Mouse (Mus musculus) lung, adult 2 months (tissue): Measurements from ENCODE around the gene Isl1. TPM values are rescaled to one million over a fixed set of nuclear protein-coding genes. Genes with fewer than 3 reads are reported as not detected.

Experiments used
- DNase-seq: peaks from one replicate; pipeline ENCODE4 v3.0.0; 2022
- H3K4me1 ChIP-seq: fragments of 200-500 bp; 2 replicates; pipeline ENCODE4 v1.6.1; 2011; ENCODE audit warnings: low read length; ENCODE audit not compliant: control insufficient read depth, insufficient read depth
- H3K4me3 ChIP-seq: fragments of 200-500 bp; replicated peaks from 2 replicates; pipeline ENCODE3; 2011; ENCODE audit warnings: low read depth, mild to moderate bottlenecking, control low read depth, low read length; ENCODE audit errors: extremely low read depth
- CTCF ChIP-seq: fragments of 200-500 bp; IDR thresholded peaks from 2 replicates; pipeline ENCODE4 v1.5.1; 2011; ENCODE audit warnings: mild to moderate bottlenecking, low read length, control low read depth; ENCODE audit not compliant: insufficient read depth
- POLR2A ChIP-seq: fragments of 200-500 bp; IDR thresholded peaks from 2 replicates; pipeline ENCODE4 v1.6.1; 2011; ENCODE audit warnings: low read depth, mild to moderate bottlenecking, control low read depth, low read length, borderline replicate concordance; ENCODE audit errors: extremely low read depth
- WGBS: fragments of 180-500 bp; shearing (Covaris S2); methylation state at CpG from one replicate; pipeline ENCODE4 v1.1.7; 2018; 5-methylcytosine and 5-hydroxymethylcytosine counted together
- polyA plus RNA-seq: library from polyadenylated mRNA; depleted of rRNA; stranded (reverse); fragments of >200 nt; gene quantifications from 2 replicates; pipeline ENCODE4 v1.2.3, GENCODE M21; 2012

Isl1 gene
- polyA plus RNA-seq, 1 experiment, result 1.2 TPM

- no peak for DNase-seq
- TF ChIP-seq CTCF, result no peak
- TF ChIP-seq POLR2A, result no peak
- Histone ChIP-seq H3K4me3 (no peak overlapping the region), H3K4me1 (no peaks in the 10 kb centered on the region)
- WGBS, result 40% methylated on average over 6 of the region's 6 CpGs
These were observed 2.9 kb downstream of the Isl1 start for GRCm38 (mm10) chr13:116306591-116306990.

- TF ChIP-seq POLR2A, result no peak
- TF ChIP-seq CTCF, result no peak
- no peaks in the 10 kb centered on the region for H3K4me1 ChIP-seq
- WGBS, result 63% methylated on average over 2 of the region's 2 CpGs
- no peak for DNase-seq
- no peak overlapping the region for H3K4me3 ChIP-seq
These were observed 3.8 kb downstream of the Isl1 start for GRCm38 (mm10) chr13:116305721-116306120.

GRCm38 (mm10) chr13:116304713-116305470, 4.6 kb downstream of the Isl1 start:
- no peak overlapping the region for H3K4me3 ChIP-seq
- no peaks in the 10 kb centered on the region for H3K4me1 ChIP-seq
- no peak for DNase-seq
- no peak for TF ChIP-seq POLR2A
- TF ChIP-seq CTCF, result no peak
- WGBS, result 5% methylated on average over 25 of the region's 25 CpGs

GRCm38 (mm10) chr13:116303766-116304165, 5.7 kb downstream of the Isl1 start:
- Histone ChIP-seq H3K4me1 (no peaks in the 10 kb centered on the region), H3K4me3 (no peak overlapping the region)
- 30% methylated on average over 6 of the region's 6 CpGs for WGBS
- no peak for TF ChIP-seq CTCF
- TF ChIP-seq POLR2A, result no peak
- DNase-seq, result no peak

GRCm38 (mm10) chr13:116302861-116303260, 6.6 kb downstream of the Isl1 start:
- DNase-seq, result no peak
- Histone ChIP-seq H3K4me1 (no peaks in the 10 kb centered on the region), H3K4me3 (no peak overlapping the region)
- TF ChIP-seq POLR2A, result no peak
- TF ChIP-seq CTCF, result no peak
- WGBS, result 53% methylated on average over 15 of the region's 15 CpGs

GRCm38 (mm10) chr13:116301706-116302105, 7.8 kb downstream of the Isl1 start:
- no peak for TF ChIP-seq CTCF

GRCm38 (mm10) chr13:116299241-116299640, 10.2 kb downstream of the Isl1 start:
- Histone ChIP-seq H3K4me3 (no peak overlapping the region), H3K4me1 (no peaks in the 10 kb centered on the region)
- 61% methylated on average over 7 of the region's 7 CpGs for WGBS
- DNase-seq, result no peak
- TF ChIP-seq POLR2A (no peak), CTCF (no peak)

More at GRCm38 (mm10) chr13:116301706-116302105, 7.8 kb downstream of the Isl1 start:
- H3K4me3 ChIP-seq, result no peak overlapping the region
- 36% methylated on average over 3 of the region's 3 CpGs for WGBS
- H3K4me1 ChIP-seq, result no peaks in the 10 kb centered on the region
- no peak for DNase-seq

- WGBS, result 43% methylated on average over 13 of the region's 13 CpGs
- TF ChIP-seq CTCF, result no peak
- TF ChIP-seq POLR2A, result no peak
- Histone ChIP-seq H3K4me3 (no peak overlapping the region), H3K4me1 (no peaks in the 10 kb centered on the region)
- no peak for DNase-seq
These were observed 10.8 kb downstream of the Isl1 start for GRCm38 (mm10) chr13:116298641-116299170.

- H3K4me1 ChIP-seq, result no peaks in the 10 kb centered on the region
- DNase-seq, result no peak
- H3K4me3 ChIP-seq, result no peak overlapping the region
- no peak for TF ChIP-seq POLR2A
- TF ChIP-seq CTCF, result no peak
- WGBS, result 23% methylated on average over 8 of the region's 8 CpGs
These were observed 11.5 kb downstream of the Isl1 start for GRCm38 (mm10) chr13:116298001-116298400.

- no peak for TF ChIP-seq POLR2A
- TF ChIP-seq CTCF, result no peak
- no peak overlapping the region for H3K4me3 ChIP-seq
- 4% methylated on average over 33 of the region's 33 CpGs for WGBS
These were observed 12.3 kb downstream of the Isl1 start for GRCm38 (mm10) chr13:116297048-116297811.

More at GRCm38 (mm10) chr13:116297048-116297811, 12.3 kb downstream of the Isl1 start:
- no peak for DNase-seq
- no peaks in the 10 kb centered on the region for H3K4me1 ChIP-seq
